Mouse (Mus musculus): ENCODE measurements at regions not wholly inside any gene's neighbourhood (a gene's known extent, or its start where the extent isn't known, plus 50 kb on each side); places are given as distances from the start of the nearest gene placed in this dataset.

DNA sequence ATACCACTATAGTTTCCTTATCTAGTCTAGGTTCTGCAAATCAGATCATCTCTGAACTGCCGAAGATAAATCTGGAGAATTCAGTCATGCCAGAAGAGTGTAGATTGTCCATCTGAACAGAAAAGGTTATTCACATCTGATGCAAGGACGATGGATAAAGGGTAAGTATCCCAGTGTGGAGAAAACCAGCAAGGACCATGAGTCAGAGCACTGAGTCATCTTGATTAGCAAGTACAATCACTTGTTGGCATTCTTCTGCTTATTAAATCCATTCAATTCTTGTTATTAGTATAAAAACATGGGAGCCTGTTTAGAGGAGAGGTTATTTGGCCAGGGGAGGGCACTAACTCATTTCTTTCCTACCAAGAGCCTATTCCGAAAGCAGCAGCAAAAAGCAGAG, 195.7 kb upstream of the Tas2r134 start:
- TF ChIP-seq CTCF (IDR thresholded peaks at IDR 0.05; ENCODE audit: borderline replicate concordance, extremely low read depth, insufficient read depth, insufficient read length) (no peak), POLR2A (IDR thresholded peaks at IDR 0.05; ENCODE audit: borderline replicate concordance, extremely low read depth, insufficient read depth, insufficient read length, poor library complexity, severe bottlenecking) (no peak)
